Mouse (Mus musculus): ENCODE data around the gene Cacna1e. TPM values are rescaled to one million over a fixed set of nuclear protein-coding genes. Genes with fewer than 3 reads are reported as not detected.

Cacna1e gene
- total RNA-seq, 2 experiments from 2014 or later = 0.05 to 0.19 TPM

Other genes with a start within 250 kb of the Cacna1e start
- 1 to 10 TPM; 5.5 to 7.5 TPM for gene Ier5, start 215.1 kb upstream of the Cacna1e start, total RNA-seq (2021)